ENCODE assay signal across 16 mouse cellular contexts in the genomic region with DNA sequence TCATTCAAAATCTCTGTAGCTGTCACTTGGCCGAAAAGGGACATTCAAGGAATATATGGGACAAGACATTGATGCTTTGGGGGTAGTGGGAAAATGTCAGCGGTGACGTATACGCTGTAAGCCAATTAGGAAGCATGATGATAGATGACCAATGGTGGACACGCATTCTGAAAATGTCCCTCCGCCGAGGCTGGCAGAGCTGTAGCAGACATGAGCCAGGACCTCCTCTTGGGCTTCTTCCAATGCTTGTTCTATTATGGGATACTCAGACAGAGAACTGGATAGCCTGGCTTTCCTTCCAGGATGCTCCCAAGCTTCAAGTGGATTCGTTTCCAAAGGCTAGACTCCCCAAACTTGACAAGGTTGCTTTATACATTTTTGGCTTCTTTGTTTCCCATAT.
DNase-seq lines count a peak whose midpoint lies in the region; ATAC-seq and TF ChIP-seq lines count a peak whose summit lies in the region.
"Had no signal": no experiment of that assay in that cellular context is flagged by ENCODE, and none has a peak within 500 bp of the region (broad histone marks: within the 10 kb centered on the region; RNA-seq: fewer than 3 reads in every experiment).

No protein-coding gene starts in this region.

- H3K36me3 ChIP-seq in hindbrain, postnatal 0 days (ENCODE audit: insufficient read depth, low read length), result no peaks in the 10 kb centered on the region
- no peaks in the 10 kb centered on the region for H3K36me3 ChIP-seq in hindbrain, embryonic 10.5 days
- H3K36me3 ChIP-seq in heart, embryonic 16.5 days (ENCODE audit: control insufficient read depth, insufficient read depth), result no peaks in the 10 kb centered on the region
- H3K36me3 ChIP-seq: embryonic facial prominence, embryonic 15.5 days; forebrain, embryonic 15.5 days; hindbrain, embryonic 13.5 days had no signal

- no peak overlapping the region for H3K27ac ChIP-seq in hindbrain, postnatal 0 days
- H3K27ac ChIP-seq in hindbrain, embryonic 10.5 days, result no peak overlapping the region
- H3K27ac ChIP-seq in heart, embryonic 16.5 days (ENCODE audit: low read length), result peak overlapping the region; percentile 40; the same call in 1 of the 2 replicates
- H3K27ac ChIP-seq: embryonic facial prominence, embryonic 15.5 days; forebrain, embryonic 15.5 days; hindbrain, embryonic 13.5 days had no signal

- ATAC-seq in hindbrain, postnatal 0 days, result peak; percentile 55; the same call in 1 of the 2 replicates
- ATAC-seq in heart, embryonic 16.5 days (replicated peaks; ENCODE audit: extremely low read depth, insufficient read depth, low FRiP score), result peak; percentile 73
- ATAC-seq in megakaryocyte progenitor cell, adult 5-6 weeks (replicated peaks; ENCODE audit: poor library complexity), result no peak
- ATAC-seq: forebrain, embryonic 15.5 days; midbrain, embryonic 16.5 days had no signal

- H3K4me3 ChIP-seq in hindbrain, postnatal 0 days (ENCODE audit: low read length), result no peak overlapping the region
- H3K4me3 ChIP-seq in hindbrain, embryonic 10.5 days, result no peak overlapping the region
- H3K4me3 ChIP-seq in heart, embryonic 16.5 days (ENCODE audit: low read length), result no peak overlapping the region
- H3K4me3 ChIP-seq: embryonic facial prominence, embryonic 15.5 days; forebrain, embryonic 15.5 days; hindbrain, embryonic 13.5 days had no signal

- no peaks in the 10 kb centered on the region for H3K9me3 ChIP-seq in hindbrain, postnatal 0 days (ENCODE audit: low read length)
- H3K9me3 ChIP-seq in hindbrain, embryonic 10.5 days, result peaks cover 8% of the 10 kb centered on the region; the same call in 1 of the 2 replicates
- peaks cover 6% of the 10 kb centered on the region; the same call in 1 of the 2 replicates for H3K9me3 ChIP-seq in heart, embryonic 16.5 days (replicated peaks; ENCODE audit: control insufficient read depth, low read length)
- H3K9me3 ChIP-seq: embryonic facial prominence, embryonic 15.5 days; forebrain, embryonic 15.5 days; hindbrain, embryonic 13.5 days had no signal

- peak; percentile 38 for DNase-seq in hindbrain, postnatal 0 days (ENCODE audit: low spot score)
- DNase-seq in hindbrain, embryonic 10.5 days (ENCODE audit: low spot score), result no peak
- peak; percentile 20 for DNase-seq in cerebellum, adult 11 months
- peak; percentile 80 to 81 for DNase-seq in cerebellum, postnatal 14 days
- DNase-seq in adrenal gland, adult 8-10 months, result no peak
- no peak for DNase-seq in ovary, adult 18-20 months (ENCODE audit: low spot score)
- DNase-seq: adrenal gland, postnatal 14 days; kidney, adult 9 months; right cerebral cortex, postnatal 14 days; thymus, postnatal 36 days had no signal

- H3K27me3 ChIP-seq in hindbrain, postnatal 0 days (ENCODE audit: insufficient read depth, low read length), result no peaks in the 10 kb centered on the region
- no peaks in the 10 kb centered on the region for H3K27me3 ChIP-seq in hindbrain, embryonic 10.5 days (ENCODE audit: insufficient read depth, poor library complexity, severe bottlenecking)
- H3K27me3 ChIP-seq in heart, embryonic 16.5 days (ENCODE audit: control insufficient read depth, insufficient read depth, low read length), result no peaks in the 10 kb centered on the region
- H3K27me3 ChIP-seq: embryonic facial prominence, embryonic 15.5 days; forebrain, embryonic 15.5 days; hindbrain, embryonic 13.5 days had no signal

- no peaks in the 10 kb centered on the region for H3K4me1 ChIP-seq in hindbrain, postnatal 0 days (ENCODE audit: insufficient read depth, low read length)
- H3K4me1 ChIP-seq in hindbrain, embryonic 10.5 days (replicated peaks), result no peaks in the 10 kb centered on the region; the same call in 1 of the 2 replicates
- 0 out of 2 replicates have a peak, but pooled peaks cover 2% of the 10 kb centered on the region for H3K4me1 ChIP-seq in heart, embryonic 16.5 days (ENCODE audit: control insufficient read depth, insufficient read depth, low read length)
- H3K4me1 ChIP-seq: embryonic facial prominence, embryonic 15.5 days; forebrain, embryonic 15.5 days; hindbrain, embryonic 13.5 days had no signal

- 71% methylated on average over 8 of the region's 8 CpGs for WGBS in hindbrain, postnatal 0 days
- 87% methylated on average over 8 of the region's 8 CpGs for WGBS in hindbrain, embryonic 10.5 days
- 51% methylated on average over 8 of the region's 8 CpGs for WGBS in heart, embryonic 16.5 days

- no peak overlapping the region for H3K9ac ChIP-seq in hindbrain, postnatal 0 days (replicated peaks; ENCODE audit: low read length)
- no peak overlapping the region for H3K9ac ChIP-seq in heart, embryonic 16.5 days (ENCODE audit: low read length)
- H3K9ac ChIP-seq: embryonic facial prominence, embryonic 15.5 days; forebrain, embryonic 15.5 days; hindbrain, embryonic 13.5 days had no signal

- no peak for TF ChIP-seq CTCF in hindbrain, postnatal 0 days (IDR thresholded peaks at IDR 0.05; ENCODE audit: low read depth)

- H3K4me2 ChIP-seq in hindbrain, postnatal 0 days (ENCODE audit: low read depth, low read length), result no peak overlapping the region
- no peak overlapping the region for H3K4me2 ChIP-seq in heart, embryonic 16.5 days (ENCODE audit: low read depth, low read length)
- H3K4me2 ChIP-seq: embryonic facial prominence, embryonic 15.5 days; forebrain, embryonic 15.5 days; hindbrain, embryonic 13.5 days had no signal

Comparison
In these comparisons a context has a peak if more than half of its experiments do, and no peak if none do; other contexts are left out.
1. DNase-seq: peak in hindbrain, postnatal 0 days (single experiment), cerebellum, adult 11 months (single experiment) and cerebellum, postnatal 14 days (2 of 2); none in hindbrain, embryonic 10.5 days (single experiment), adrenal gland, adult 8-10 months (single experiment) and ovary, adult 18-20 months (single experiment).